Mouse (Mus musculus) liver, postnatal 0 days (tissue): ENCODE results near the gene Cryba1. TPM values are rescaled to one million over a fixed set of nuclear protein-coding genes. Genes with fewer than 3 reads are reported as not detected.

ENCODE experiments used
- ATAC-seq: fragments of 200-750 bp; cut with Nextera tagmentation; 2 replicates; pipeline ENCODE4 v1.8.0; 2017; ENCODE audit warnings: mild to moderate bottlenecking, moderate library complexity
- DNase-seq: peaks from one replicate; pipeline ENCODE4 v3.0.0-alpha.2; 2016
- H3K27ac ChIP-seq: fragments of 300-500 bp; sonication (generic); 2 replicates; pipeline ENCODE4 v1.5.1; 2014; ENCODE audit warnings: antibody characterized with exemption, moderate library complexity, mild to moderate bottlenecking, low read depth
- H3K27me3 ChIP-seq: fragments of 300-500 bp; sonication (generic); 2 replicates; pipeline ENCODE4 v1.6.1; 2014; ENCODE audit warnings: low read length, control low read depth, mixed read lengths; ENCODE audit not compliant: insufficient read depth
- H3K36me3 ChIP-seq: fragments of 300-500 bp; sonication (generic); replicated peaks from 2 replicates; pipeline ENCODE4 v1.6.1; 2014; ENCODE audit warnings: mild to moderate bottlenecking, control low read depth, low read length, moderate library complexity, mixed read lengths; ENCODE audit not compliant: insufficient read depth
- H3K4me1 ChIP-seq: fragments of 300-500 bp; sonication (generic); 2 replicates; pipeline ENCODE4 v1.6.1; 2014; ENCODE audit warnings: antibody characterized with exemption, mild to moderate bottlenecking, control low read depth; ENCODE audit not compliant: insufficient read depth
- H3K4me2 ChIP-seq: fragments of 300-500 bp; sonication (generic); 2 replicates; pipeline ENCODE4 v1.6.1; 2014; ENCODE audit warnings: low read depth, mild to moderate bottlenecking, low read length, moderate library complexity, mixed read lengths
- H3K4me3 ChIP-seq: fragments of 300-500 bp; sonication (generic); 2 replicates; pipeline ENCODE4 v1.5.1; 2014; ENCODE audit warnings: low read depth, low read length
- H3K9ac ChIP-seq: fragments of 300-500 bp; sonication (generic); replicated peaks from 2 replicates; pipeline ENCODE4 v1.6.1; 2014; ENCODE audit warnings: mild to moderate bottlenecking, moderate library complexity
- H3K9me3 ChIP-seq: fragments of 300-500 bp; sonication (generic); 2 replicates; pipeline ENCODE4 v1.6.1; 2016; ENCODE audit warnings: mild to moderate bottlenecking, control low read depth, low read length, mixed read lengths
- CTCF ChIP-seq: sonication (generic); IDR thresholded peaks from 2 replicates; pipeline ENCODE4 v1.5.1; 2016; ENCODE audit warnings: antibody characterized with exemption, low read depth
- EP300 ChIP-seq: IDR thresholded peaks from 2 replicates; pipeline ENCODE4 v1.6.1; 2016; ENCODE audit warnings: antibody characterized with exemption, low read depth, mild to moderate bottlenecking
- WGBS: fragments of 180-500 bp; shearing (Covaris S2); extraction: QIAGEN DNeasy Blood & Tissue Kit; methylation state at CpG from one replicate; pipeline ENCODE4 v1.1.7; 2014; ENCODE audit not compliant: insufficient replicate concordance; 5-methylcytosine and 5-hydroxymethylcytosine counted together
- polyA plus RNA-seq: library from polyadenylated mRNA; unstranded; fragments of >200 nt; fragmentation: Nextera tagmentation; extraction: Ambion mirVana; gene quantifications from 2 replicates; pipeline ENCODE4 v1.2.1, GENCODE M21; 2015

Gene Cryba1
- polyA plus RNA-seq, 1 experiment from 2014 or later = not detected

- Histone ChIP-seq H3K9me3 (no peaks in the 10 kb centered on the region), H3K36me3 (no peaks in the 10 kb centered on the region), H3K4me1 (no peaks in the 10 kb centered on the region), H3K4me2 (no peak overlapping the region), H3K4me3 (no peak overlapping the region), H3K27ac (no peak overlapping the region), H3K27me3 (no peaks in the 10 kb centered on the region), H3K9ac (no peak overlapping the region)
- WGBS = 79% methylated on average over 7 of the region's 7 CpGs
- no peak for TF ChIP-seq EP300
- TF ChIP-seq CTCF = no peak
- ATAC-seq (no peak), DNase-seq (no peak)
Observed at GRCm38 (mm10) chr11:77724766-77725165, 317 bp downstream of the Cryba1 start.

GRCm38 (mm10) chr11:77721389-77721788, 3.7 kb downstream of the Cryba1 start:
- Histone ChIP-seq H3K4me3 (no peak overlapping the region), H3K27me3 (no peaks in the 10 kb centered on the region), H3K4me2 (no peak overlapping the region), H3K4me1 (no peaks in the 10 kb centered on the region), H3K36me3 (no peaks in the 10 kb centered on the region; the same call in 1 of the 2 replicates), H3K9me3 (no peaks in the 10 kb centered on the region), H3K27ac (no peak overlapping the region), H3K9ac (no peak overlapping the region)
- 86% methylated on average over 4 of the region's 4 CpGs for WGBS
- TF ChIP-seq CTCF (peak; percentile 37), EP300 (no peak)
- no peak for ATAC-seq
- no peak for DNase-seq

GRCm38 (mm10) chr11:77719055-77719454, 6.0 kb downstream of the Cryba1 start:
- Histone ChIP-seq H3K27ac (no peak overlapping the region), H3K9ac (no peak overlapping the region), H3K36me3 (peaks cover under 1% of the 10 kb centered on the region; the same call in 1 of the 2 replicates), H3K4me2 (no peak overlapping the region), H3K27me3 (no peaks in the 10 kb centered on the region), H3K4me3 (no peak overlapping the region), H3K9me3 (no peaks in the 10 kb centered on the region), H3K4me1 (no peaks in the 10 kb centered on the region)
- TF ChIP-seq EP300 = no peak
- no peak for TF ChIP-seq CTCF
- DNase-seq (no peak), ATAC-seq (no peak)
- 90% methylated on average over 2 of the region's 2 CpGs for WGBS

- DNase-seq = no peak
- Histone ChIP-seq H3K36me3 (peaks cover 25% of the 10 kb centered on the region), H3K4me3 (no peak overlapping the region), H3K9ac (no peak overlapping the region), H3K4me1 (no peaks in the 10 kb centered on the region), H3K27ac (no peak overlapping the region), H3K27me3 (no peaks in the 10 kb centered on the region), H3K4me2 (no peak overlapping the region), H3K9me3 (no peaks in the 10 kb centered on the region)
- WGBS = 91% methylated on average over 3 of the region's 3 CpGs
- no peak for ATAC-seq
- no peak for TF ChIP-seq CTCF
- TF ChIP-seq EP300 = no peak
Observed at GRCm38 (mm10) chr11:77713736-77714135, 11.3 kb downstream of the Cryba1 start.

- WGBS = 76% methylated on average over 3 of the region's 3 CpGs
- Histone ChIP-seq H3K4me3 (no peak overlapping the region), H3K4me2 (no peak overlapping the region), H3K27ac (no peak overlapping the region), H3K4me1 (no peaks in the 10 kb centered on the region), H3K27me3 (no peaks in the 10 kb centered on the region), H3K9me3 (no peaks in the 10 kb centered on the region), H3K36me3 (peaks cover 38% of the 10 kb centered on the region), H3K9ac (no peak overlapping the region)
- ATAC-seq (no peak), DNase-seq (no peak)
- no peak for TF ChIP-seq EP300
- TF ChIP-seq CTCF = no peak
Observed at GRCm38 (mm10) chr11:77709039-77709438, 16.0 kb downstream of the Cryba1 start.

GRCm38 (mm10) chr11:77705920-77706319, 19.2 kb downstream of the Cryba1 start:
- no peak overlapping the region for H3K27ac ChIP-seq
- H3K9me3 ChIP-seq = no peaks in the 10 kb centered on the region
- H3K27me3 ChIP-seq = no peaks in the 10 kb centered on the region
- H3K9ac ChIP-seq = no peak overlapping the region
- H3K4me1 ChIP-seq = no peaks in the 10 kb centered on the region
- TF ChIP-seq CTCF (no peak), EP300 (no peak)
- no peak for ATAC-seq
- H3K4me3 ChIP-seq = no peak overlapping the region
- no peak overlapping the region for H3K4me2 ChIP-seq
- 68% methylated on average over 3 of the region's 3 CpGs for WGBS
- DNase-seq = no peak
- H3K36me3 ChIP-seq = peaks cover 32% of the 10 kb centered on the region

- no peak for ATAC-seq
- H3K9ac ChIP-seq = no peak overlapping the region
- no peak overlapping the region for H3K4me3 ChIP-seq
- H3K4me2 ChIP-seq = no peak overlapping the region
- no peak overlapping the region for H3K27ac ChIP-seq
- H3K36me3 ChIP-seq = peaks cover 36% of the 10 kb centered on the region
- no peaks in the 10 kb centered on the region for H3K9me3 ChIP-seq
- 38% methylated on average over 2 of the region's 2 CpGs for WGBS
- no peak for DNase-seq
- H3K27me3 ChIP-seq = no peaks in the 10 kb centered on the region
- no peak for TF ChIP-seq CTCF
- peaks cover 6% of the 10 kb centered on the region for H3K4me1 ChIP-seq
Observed at GRCm38 (mm10) chr11:77697232-77697631, 27.9 kb downstream of the Cryba1 start.
